Mouse (Mus musculus): ENCODE measurements at regions not wholly inside any gene's neighbourhood (a gene's known extent, or its start where the extent isn't known, plus 50 kb on each side); places are given as distances from the start of the nearest gene placed in this dataset.

DNA sequence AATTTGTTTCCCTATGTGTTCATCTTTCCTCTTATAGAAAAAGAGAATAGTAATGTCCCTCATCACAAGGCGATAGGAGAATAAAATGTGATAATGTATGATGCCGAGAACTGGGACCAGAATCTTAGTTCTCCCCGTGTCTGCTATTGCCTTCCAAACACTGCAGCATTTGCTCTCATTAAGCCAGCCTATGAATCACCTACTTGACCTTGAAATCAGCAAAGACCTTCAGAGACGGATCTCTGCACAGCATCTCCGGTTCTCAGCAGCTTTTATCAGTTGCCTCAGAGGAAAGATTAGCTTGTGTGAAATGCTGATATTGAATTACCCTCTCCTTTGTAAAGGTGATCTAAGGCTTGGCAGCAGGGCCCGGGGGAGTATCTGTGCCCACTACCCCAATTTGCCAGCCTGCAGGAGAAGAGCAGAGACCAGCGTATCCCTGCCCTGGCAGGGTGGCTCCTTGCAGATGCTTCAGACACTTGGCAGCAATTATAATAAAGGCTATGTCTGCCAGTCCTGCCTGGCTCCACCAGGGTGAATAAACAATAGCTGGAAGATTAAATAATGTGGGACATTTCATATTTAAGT lies 104.0 kb upstream of the Fer start:
- DNase-seq (no peak), ATAC-seq (no peak)
- Histone ChIP-seq H3K36me3 (replicated peaks; ENCODE audit: insufficient read depth, low read length) (no peaks in the 10 kb centered on the region), H3K4me3 (ENCODE audit: low read depth, low read length) (no peak overlapping the region), H3K9me3 (ENCODE audit: low read length) (no peaks in the 10 kb centered on the region), H3K27me3 (ENCODE audit: insufficient read depth, low read length) (no peaks in the 10 kb centered on the region), H3K9ac (replicated peaks) (no peak overlapping the region), H3K4me2 (ENCODE audit: low read depth, low read length) (no peak overlapping the region), H3K27ac (ENCODE audit: low read depth) (no peak overlapping the region), H3K4me1 (ENCODE audit: insufficient read depth) (no peaks in the 10 kb centered on the region)
- TF ChIP-seq EP300 (IDR thresholded peaks at IDR 0.05; ENCODE audit: low read depth) (no peak), CTCF (IDR thresholded peaks at IDR 0.05; ENCODE audit: low read depth) (no peak)
- 70% methylated on average over 7 of the region's 7 CpGs for WGBS (ENCODE audit: insufficient replicate concordance)

GRCm38 (mm10) chr17:63761058-63761457 lies 101.8 kb upstream of the Fer start:
- H3K27me3 ChIP-seq (ENCODE audit: insufficient read depth, low read length): no peaks in the 10 kb centered on the region
- no peak overlapping the region for H3K4me2 ChIP-seq (ENCODE audit: low read depth, low read length)
- DNase-seq (no peak), ATAC-seq (no peak)
- no peaks in the 10 kb centered on the region for H3K9me3 ChIP-seq (ENCODE audit: low read length)
- H3K4me3 ChIP-seq (ENCODE audit: low read depth, low read length): no peak overlapping the region
- no peaks in the 10 kb centered on the region for H3K36me3 ChIP-seq (replicated peaks; ENCODE audit: insufficient read depth, low read length)
- no peak overlapping the region for H3K9ac ChIP-seq (replicated peaks)
- H3K4me1 ChIP-seq (ENCODE audit: insufficient read depth): no peaks in the 10 kb centered on the region
- H3K27ac ChIP-seq (ENCODE audit: low read depth): no peak overlapping the region
- 70% methylated on average over 5 of the region's 5 CpGs for WGBS (ENCODE audit: insufficient replicate concordance)
- TF ChIP-seq EP300 (IDR thresholded peaks at IDR 0.05; ENCODE audit: low read depth) (no peak), CTCF (IDR thresholded peaks at IDR 0.05; ENCODE audit: low read depth) (no peak)

DNA sequence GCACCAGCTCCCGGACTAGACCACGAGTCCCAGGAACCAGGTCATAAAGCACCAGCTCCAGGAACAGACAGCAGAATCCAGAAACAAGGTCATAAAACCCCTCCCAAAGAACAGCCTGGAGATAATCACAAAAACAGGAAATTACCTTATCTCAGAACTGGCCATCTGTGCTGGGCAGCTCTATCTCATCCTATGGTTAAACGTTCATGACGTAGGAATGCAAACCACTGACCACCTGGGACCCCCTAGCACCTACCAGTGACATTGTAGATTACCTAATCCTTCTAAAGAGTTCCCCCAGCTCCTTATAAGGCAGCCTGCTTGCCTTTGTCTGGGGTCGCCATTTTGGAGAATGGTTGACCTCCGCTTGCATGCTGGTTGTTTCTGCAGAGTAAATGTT lies 91.8 kb upstream of the Fer start:
- no peaks in the 10 kb centered on the region for H3K36me3 ChIP-seq (replicated peaks; ENCODE audit: insufficient read depth, low read length)

GRCm38 (mm10) chr17:63784381-63785116 lies 78.3 kb upstream of the Fer start:
- DNase-seq (no peak), ATAC-seq (no peak)
- H3K4me1 ChIP-seq (ENCODE audit: insufficient read depth): no peaks in the 10 kb centered on the region
- H3K36me3 ChIP-seq (replicated peaks; ENCODE audit: insufficient read depth, low read length): no peaks in the 10 kb centered on the region
- 84% methylated on average over 19 of the region's 19 CpGs for WGBS (ENCODE audit: insufficient replicate concordance)
- no peak overlapping the region for H3K4me3 ChIP-seq (ENCODE audit: low read depth, low read length)
- no peak overlapping the region for H3K4me2 ChIP-seq (ENCODE audit: low read depth, low read length)
- no peak overlapping the region for H3K9ac ChIP-seq (replicated peaks)
- H3K9me3 ChIP-seq (ENCODE audit: low read length): no peaks in the 10 kb centered on the region
- no peak overlapping the region for H3K27ac ChIP-seq (ENCODE audit: low read depth)
- no peaks in the 10 kb centered on the region for H3K27me3 ChIP-seq (ENCODE audit: insufficient read depth, low read length)
- TF ChIP-seq EP300 (IDR thresholded peaks at IDR 0.05; ENCODE audit: low read depth) (no peak), CTCF (IDR thresholded peaks at IDR 0.05; ENCODE audit: low read depth) (no peak)

More for the DNA sequence above, 91.8 kb upstream of the Fer start:
- no peak for ATAC-seq
- 63% methylated on average over 6 of the region's 6 CpGs for WGBS (ENCODE audit: insufficient replicate concordance)
- no peak for DNase-seq
- H3K9ac ChIP-seq (replicated peaks): no peak overlapping the region
- H3K4me1 ChIP-seq (ENCODE audit: insufficient read depth): no peaks in the 10 kb centered on the region
- H3K27me3 ChIP-seq (ENCODE audit: insufficient read depth, low read length): no peaks in the 10 kb centered on the region
- no peak overlapping the region for H3K4me3 ChIP-seq (ENCODE audit: low read depth, low read length)
- H3K27ac ChIP-seq (ENCODE audit: low read depth): no peak overlapping the region
- H3K9me3 ChIP-seq (ENCODE audit: low read length): no peaks in the 10 kb centered on the region
- no peak for TF ChIP-seq CTCF (IDR thresholded peaks at IDR 0.05; ENCODE audit: low read depth)
- no peak overlapping the region for H3K4me2 ChIP-seq (ENCODE audit: low read depth, low read length)

GRCm38 (mm10) chr17:63786444-63786843 lies 76.4 kb upstream of the Fer start:
- 78% methylated on average over 11 of the region's 11 CpGs for WGBS (ENCODE audit: insufficient replicate concordance)
- H3K27me3 ChIP-seq (ENCODE audit: insufficient read depth, low read length): no peaks in the 10 kb centered on the region

DNA sequence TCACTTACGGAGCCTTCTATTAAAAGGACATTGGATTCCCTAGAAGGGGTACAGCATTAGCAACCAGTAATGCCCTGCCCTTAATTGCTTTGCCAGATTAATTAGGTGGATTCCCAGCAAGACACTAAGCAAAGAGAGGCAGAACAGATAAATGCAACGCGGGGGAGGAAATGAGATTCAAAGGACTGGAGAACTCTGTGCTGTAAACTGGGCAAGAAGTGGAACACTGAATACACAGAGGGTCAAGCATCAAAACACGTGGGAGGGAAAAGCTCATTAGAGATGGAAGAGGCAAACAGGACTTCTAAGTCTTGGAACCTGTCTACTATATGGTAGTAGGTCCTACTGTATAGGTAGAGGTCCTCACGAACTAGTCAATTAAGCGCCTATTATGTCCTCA lies 68.5 kb upstream of the Fer start:
- ATAC-seq: no peak
- Histone ChIP-seq H3K27ac (ENCODE audit: low read depth) (no peak overlapping the region), H3K36me3 (replicated peaks; ENCODE audit: insufficient read depth, low read length) (no peaks in the 10 kb centered on the region), H3K4me1 (ENCODE audit: insufficient read depth) (no peaks in the 10 kb centered on the region), H3K9ac (replicated peaks) (no peak overlapping the region), H3K9me3 (ENCODE audit: low read length) (no peaks in the 10 kb centered on the region), H3K27me3 (ENCODE audit: insufficient read depth, low read length) (no peaks in the 10 kb centered on the region), H3K4me2 (ENCODE audit: low read depth, low read length) (no peak overlapping the region), H3K4me3 (ENCODE audit: low read depth, low read length) (no peak overlapping the region)
- WGBS (ENCODE audit: insufficient replicate concordance): 79% methylated on average over 6 of the region's 6 CpGs
- DNase-seq: no peak
- TF ChIP-seq EP300 (IDR thresholded peaks at IDR 0.05; ENCODE audit: low read depth) (no peak), CTCF (IDR thresholded peaks at IDR 0.05; ENCODE audit: low read depth) (no peak)

More at GRCm38 (mm10) chr17:63786444-63786843, 76.4 kb upstream of the Fer start:
- DNase-seq (no peak), ATAC-seq (no peak)
- H3K9ac ChIP-seq (replicated peaks): no peak overlapping the region
- H3K36me3 ChIP-seq (replicated peaks; ENCODE audit: insufficient read depth, low read length): no peaks in the 10 kb centered on the region
- H3K9me3 ChIP-seq (ENCODE audit: low read length): no peaks in the 10 kb centered on the region
- H3K27ac ChIP-seq (ENCODE audit: low read depth): no peak overlapping the region
- TF ChIP-seq EP300 (IDR thresholded peaks at IDR 0.05; ENCODE audit: low read depth) (no peak), CTCF (IDR thresholded peaks at IDR 0.05; ENCODE audit: low read depth) (0 out of 2 replicates have a peak, but pooled peaks have one; percentile 18)
- no peak overlapping the region for H3K4me2 ChIP-seq (ENCODE audit: low read depth, low read length)
- no peaks in the 10 kb centered on the region for H3K4me1 ChIP-seq (ENCODE audit: insufficient read depth)
- no peak overlapping the region for H3K4me3 ChIP-seq (ENCODE audit: low read depth, low read length)

All from liver, postnatal 0 days (tissue).